Mouse (Mus musculus) C2C12 (cell line): ENCODE measurements around the gene Scyl3.

Source experiments
- CEBPB ChIP-seq: IDR thresholded peaks from one replicate; pipeline ENCODE4 v1.6.1; 2011; ENCODE audit warnings: low read depth, mild to moderate bottlenecking, control low read depth, moderate library complexity
- CTCF ChIP-seq: IDR thresholded peaks from one replicate; pipeline ENCODE4 v1.5.1; 2011; ENCODE audit not compliant: control insufficient read depth, insufficient read depth, insufficient read length
- USF1 ChIP-seq: IDR thresholded peaks from one replicate; pipeline ENCODE4 v1.6.1; 2011; ENCODE audit warnings: low read depth, mild to moderate bottlenecking, control low read depth, moderate library complexity

GRCm38 (mm10) chr1:163893294-163893693 lies 35.6 kb upstream of the Scyl3 start:
- TF ChIP-seq CTCF, result no peak
- no peak for TF ChIP-seq USF1
- no peak for TF ChIP-seq CEBPB
